Mouse (Mus musculus) limb, embryonic 13.5 days (tissue): Measurements from ENCODE around the gene Zfand6. TPM values are rescaled to one million over a fixed set of nuclear protein-coding genes. Genes with fewer than 3 reads are reported as not detected.
A peak's percentile ranks its signal among the peaks of the same experiment; 100 is the strongest.

Source experiments
- ATAC-seq: fragments of 200-750 bp; cut with Nextera tagmentation; 2 replicates; pipeline ENCODE4 v1.8.0; 2017; ENCODE audit warnings: low read depth, moderate number of reproducible peaks, moderate TSS enrichment; ENCODE audit not compliant: low FRiP score
- H3K27ac ChIP-seq: fragments of 300-500 bp; sonication (generic); 2 replicates; pipeline ENCODE4 v1.5.1; 2015; ENCODE audit warnings: inconsistent platforms, mild to moderate bottlenecking, moderate library complexity
- H3K27me3 ChIP-seq: fragments of 300-500 bp; sonication (generic); 2 replicates; pipeline ENCODE4 v1.6.1; 2015; ENCODE audit warnings: mild to moderate bottlenecking, inconsistent platforms
- H3K36me3 ChIP-seq: fragments of 300-500 bp; sonication (generic); 2 replicates; pipeline ENCODE4 v1.6.1; 2015; ENCODE audit warnings: inconsistent platforms, mild to moderate bottlenecking, moderate library complexity
- H3K4me1 ChIP-seq: fragments of 300-500 bp; sonication (generic); 2 replicates; pipeline ENCODE4 v1.6.1; 2015; ENCODE audit warnings: inconsistent platforms
- H3K4me2 ChIP-seq: fragments of 300-500 bp; sonication (generic); replicated peaks from 2 replicates; pipeline ENCODE4 v1.6.1; 2015; ENCODE audit warnings: inconsistent platforms, mild to moderate bottlenecking, moderate library complexity
- H3K4me3 ChIP-seq: fragments of 300-500 bp; sonication (generic); 2 replicates; pipeline ENCODE4 v1.5.1; 2015; ENCODE audit warnings: moderate library complexity, mild to moderate bottlenecking, inconsistent platforms
- H3K9ac ChIP-seq: fragments of 300-500 bp; sonication (generic); 2 replicates; pipeline ENCODE4 v1.6.1; 2015; ENCODE audit warnings: mild to moderate bottlenecking, inconsistent platforms
- H3K9me3 ChIP-seq: fragments of 300-500 bp; sonication (generic); 2 replicates; pipeline ENCODE4 v1.6.1; 2016; ENCODE audit warnings: inconsistent platforms
- WGBS: fragments of 180-500 bp; shearing (Covaris S2); methylation state at CpG from one replicate; pipeline ENCODE4 v1.1.7; 2015; 5-methylcytosine and 5-hydroxymethylcytosine counted together
- polyA plus RNA-seq: library from polyadenylated mRNA; unstranded; fragments of >200 nt; fragmentation: Nextera tagmentation; extraction: Ambion mirVana; gene quantifications from 2 replicates; pipeline ENCODE4 v1.2.1, GENCODE M21; 2015

Gene Zfand6
- polyA plus RNA-seq, 1 experiment from 2014 or later = 184 TPM

DNA sequence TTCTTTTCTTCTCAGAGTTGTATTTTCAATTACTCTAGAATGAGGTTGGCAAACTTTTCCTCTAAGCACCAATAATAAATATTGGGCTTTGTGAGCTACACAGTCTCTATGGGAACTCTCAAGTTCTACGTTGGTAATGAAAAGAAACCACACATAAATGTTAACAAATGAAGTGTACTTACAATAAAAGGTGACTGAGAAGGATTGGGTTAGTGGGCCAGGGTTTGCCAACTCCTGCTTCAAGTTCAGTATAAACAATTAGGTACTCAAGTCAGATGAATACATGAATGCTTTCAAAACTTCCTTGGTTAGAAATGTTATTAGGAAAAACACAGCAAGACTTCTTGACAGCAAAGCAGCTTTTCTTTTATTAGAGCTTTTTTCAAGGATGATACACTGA lies 43.5 kb downstream of the Zfand6 start:
- H3K27me3 ChIP-seq = no peaks in the 10 kb centered on the region
- no peaks in the 10 kb centered on the region for H3K9me3 ChIP-seq
- 64% methylated on average over 1 of the region's 1 CpGs for WGBS

DNA sequence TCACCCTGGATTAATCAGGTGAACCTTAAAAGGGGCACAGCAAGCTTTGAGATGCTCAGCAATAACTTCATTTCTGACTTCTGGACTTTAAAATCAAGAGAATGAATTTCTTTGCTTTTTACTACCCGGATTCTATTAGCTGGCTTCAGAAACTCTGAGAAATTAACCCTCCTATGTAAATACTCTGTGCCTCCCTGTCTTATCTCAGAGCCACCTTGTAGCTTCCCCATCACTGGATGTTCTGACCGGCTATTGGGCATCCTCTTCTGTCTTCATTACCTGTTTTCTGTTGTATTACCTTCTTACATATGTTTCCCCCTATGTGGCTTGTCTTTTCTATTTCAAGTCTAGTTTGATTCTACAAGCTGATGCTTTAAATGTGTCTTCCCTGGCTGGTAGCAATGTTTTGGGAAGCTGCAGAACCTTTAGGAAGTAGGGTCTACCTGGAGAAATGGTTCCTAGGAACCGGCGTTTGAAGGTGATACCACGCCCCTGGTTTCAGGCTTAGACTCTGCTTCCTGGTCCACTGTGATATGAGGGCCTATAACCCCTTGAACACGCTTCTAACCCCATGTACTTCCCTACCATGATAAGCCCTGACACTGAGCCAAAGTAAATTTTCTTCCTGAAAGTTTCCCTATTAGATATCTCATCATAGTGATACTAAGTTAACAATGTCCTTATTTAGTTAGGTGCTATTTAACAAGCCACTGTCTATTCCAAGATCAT lies 46.3 kb downstream of the Zfand6 start:
- no peak overlapping the region for H3K4me3 ChIP-seq
- 88% methylated on average over 6 of the region's 6 CpGs for WGBS
- ATAC-seq = no peak
- 0 out of 2 replicates have a peak, but pooled peaks cover 2% of the 10 kb centered on the region for H3K36me3 ChIP-seq
- H3K27ac ChIP-seq = no peak overlapping the region
- H3K4me1 ChIP-seq = peaks cover 18% of the 10 kb centered on the region
- no peak overlapping the region for H3K4me2 ChIP-seq
- H3K27me3 ChIP-seq = no peaks in the 10 kb centered on the region
- no peaks in the 10 kb centered on the region for H3K9me3 ChIP-seq
- H3K9ac ChIP-seq = no peak overlapping the region

More for the DNA sequence above, 43.5 kb downstream of the Zfand6 start:
- Histone ChIP-seq H3K4me2 (no peak overlapping the region), H3K36me3 (0 out of 2 replicates have a peak, but pooled peaks cover 3% of the 10 kb centered on the region), H3K9ac (no peak overlapping the region), H3K4me3 (no peak overlapping the region), H3K4me1 (peaks cover 16% of the 10 kb centered on the region), H3K27ac (no peak overlapping the region)
- ATAC-seq = no peak

DNA sequence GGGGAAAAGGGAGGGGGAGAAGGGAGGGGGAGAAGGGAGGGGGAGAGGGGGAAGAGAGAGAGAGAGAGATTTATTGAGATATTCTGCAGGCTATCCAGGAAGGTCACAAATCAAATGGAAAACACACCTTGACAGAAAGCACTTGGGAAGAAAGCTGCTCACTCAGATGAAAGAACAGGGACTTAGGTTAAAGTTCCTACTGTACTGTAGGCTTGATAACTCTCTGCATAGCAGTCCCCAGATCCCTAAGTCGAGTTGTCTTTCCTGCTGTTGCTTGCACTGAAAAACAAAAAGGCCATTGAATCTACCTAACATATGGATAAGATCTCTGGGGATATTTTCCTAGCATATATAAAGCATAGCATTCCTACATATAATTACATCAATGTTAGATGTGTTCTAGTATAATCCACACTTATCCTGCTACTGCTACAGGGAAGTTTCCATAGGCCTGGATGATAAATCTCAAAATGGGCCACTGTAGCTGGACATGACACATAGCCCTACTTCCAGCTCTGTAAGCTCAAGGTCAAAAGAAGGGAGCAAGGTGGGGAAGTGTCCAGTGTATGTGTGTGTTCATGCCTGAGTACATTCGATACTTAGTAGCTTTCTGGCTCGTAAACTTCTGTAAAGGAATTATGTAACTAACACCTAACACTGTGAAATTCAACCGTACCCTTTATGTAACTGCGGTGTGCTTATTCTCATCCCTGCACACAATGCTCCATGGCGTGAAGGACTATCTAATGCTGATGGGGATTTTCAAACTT lies 47.4 kb downstream of the Zfand6 start:
- no peaks in the 10 kb centered on the region for H3K27me3 ChIP-seq
- H3K27ac ChIP-seq = no peak overlapping the region
- no peak overlapping the region for H3K4me3 ChIP-seq
- no peak for ATAC-seq
- 63% methylated on average over 6 of the region's 6 CpGs for WGBS
- no peaks in the 10 kb centered on the region for H3K36me3 ChIP-seq
- H3K4me1 ChIP-seq = peaks cover 18% of the 10 kb centered on the region
- H3K9ac ChIP-seq = no peak overlapping the region
- H3K9me3 ChIP-seq = no peaks in the 10 kb centered on the region
- H3K4me2 ChIP-seq = no peak overlapping the region

DNA sequence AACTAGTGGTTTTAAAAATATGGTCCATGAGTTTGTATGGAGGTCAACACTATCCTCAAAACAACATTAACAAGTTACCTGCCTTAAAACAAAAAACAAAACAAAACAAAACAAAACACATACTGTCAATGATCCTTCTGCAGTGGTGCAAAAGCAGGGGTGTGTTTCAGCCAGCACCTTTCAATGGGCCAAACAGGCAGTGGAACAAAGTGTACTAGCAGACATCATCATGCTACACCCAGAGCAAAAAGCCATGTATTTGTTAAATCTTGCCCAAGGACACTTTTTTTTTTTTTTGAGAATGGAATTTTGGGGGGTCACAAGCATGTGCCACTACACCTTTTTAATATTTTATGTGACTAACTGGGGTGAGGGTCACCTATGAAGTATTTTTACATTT lies 52.8 kb downstream of the Zfand6 start:
- H3K27ac ChIP-seq = no peak overlapping the region
- H3K9ac ChIP-seq = no peak overlapping the region
- H3K4me2 ChIP-seq = no peak overlapping the region
- H3K4me1 ChIP-seq = 0 out of 2 replicates have a peak, but pooled peaks cover 3% of the 10 kb centered on the region
- no peak overlapping the region for H3K4me3 ChIP-seq
- ATAC-seq = no peak
- no peaks in the 10 kb centered on the region for H3K27me3 ChIP-seq
- H3K9me3 ChIP-seq = no peaks in the 10 kb centered on the region
- peaks cover 10% of the 10 kb centered on the region; the same call in 1 of the 2 replicates for H3K36me3 ChIP-seq

DNA sequence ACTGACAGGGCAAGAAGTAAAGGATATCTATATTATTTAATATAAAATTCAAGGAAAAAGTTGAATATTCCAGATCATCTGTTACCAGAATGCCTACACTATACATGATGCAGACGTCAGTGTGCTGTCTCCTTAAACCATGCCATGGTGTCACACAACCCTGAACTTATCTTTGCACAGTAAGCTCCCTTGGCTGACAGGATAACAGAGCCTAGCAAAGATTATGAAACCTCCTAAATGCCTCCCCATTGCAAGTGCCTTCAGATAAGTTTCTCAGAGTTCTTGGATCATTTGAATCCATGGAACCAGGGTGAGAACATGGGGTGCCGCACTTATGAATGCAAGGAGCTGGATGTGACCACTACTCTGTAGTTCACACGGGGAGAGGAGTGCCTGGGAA lies 57.9 kb downstream of the Zfand6 start:
- no peak overlapping the region for H3K27ac ChIP-seq
- H3K4me2 ChIP-seq = no peak overlapping the region
- H3K27me3 ChIP-seq = no peaks in the 10 kb centered on the region
- no peak overlapping the region for H3K9ac ChIP-seq
- H3K36me3 ChIP-seq = peaks cover 35% of the 10 kb centered on the region
- no peak overlapping the region for H3K4me3 ChIP-seq
- no peaks in the 10 kb centered on the region for H3K9me3 ChIP-seq
- ATAC-seq = no peak
- 95% methylated on average over 3 of the region's 3 CpGs for WGBS
- H3K4me1 ChIP-seq = no peaks in the 10 kb centered on the region

DNA sequence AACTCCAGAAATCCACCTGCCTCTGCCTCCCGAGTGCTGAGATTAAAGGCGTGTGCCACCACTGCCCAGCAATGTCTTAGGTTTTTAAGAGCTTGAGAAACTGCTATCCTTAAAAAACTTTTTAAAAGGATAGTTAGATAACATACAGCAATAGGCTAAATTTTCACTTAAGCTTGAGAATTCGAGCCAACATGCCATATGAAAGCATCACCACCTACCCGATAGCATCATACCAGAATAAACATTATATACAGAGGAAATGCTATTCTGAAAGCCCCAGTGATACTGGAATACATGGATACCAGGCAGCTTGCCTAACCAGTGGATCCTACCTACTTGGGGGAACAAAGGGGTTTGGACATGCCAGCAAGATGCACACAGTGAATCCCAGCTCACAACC lies 66.0 kb downstream of the Zfand6 start:
- ATAC-seq = no peak
- no peaks in the 10 kb centered on the region for H3K4me1 ChIP-seq
- no peak overlapping the region for H3K9ac ChIP-seq
- 97% methylated on average over 4 of the region's 4 CpGs for WGBS
- no peak overlapping the region for H3K4me2 ChIP-seq
- H3K4me3 ChIP-seq = no peak overlapping the region
- H3K36me3 ChIP-seq = peaks cover 30% of the 10 kb centered on the region
- no peaks in the 10 kb centered on the region for H3K27me3 ChIP-seq
- H3K27ac ChIP-seq = no peak overlapping the region
- H3K9me3 ChIP-seq = no peaks in the 10 kb centered on the region

DNA sequence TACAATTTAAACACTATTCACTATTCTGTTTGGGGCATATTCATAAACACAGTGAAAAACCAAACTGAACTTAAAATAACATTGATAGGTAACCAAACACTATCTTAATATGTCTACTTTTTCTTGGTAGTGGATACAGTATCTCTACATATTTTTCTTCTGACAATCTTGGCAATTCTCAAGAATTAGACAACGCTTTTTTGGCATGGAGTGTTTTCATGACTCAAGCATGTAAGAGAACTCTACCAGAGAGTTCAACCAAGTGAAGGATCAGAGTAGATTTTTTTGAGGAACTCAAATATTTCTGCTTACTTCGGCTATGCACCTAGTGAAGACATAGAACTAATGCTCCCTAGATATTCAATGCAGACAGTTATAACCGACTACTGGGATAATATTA lies 68.8 kb downstream of the Zfand6 start:
- Histone ChIP-seq H3K27ac (no peak overlapping the region), H3K4me2 (no peak overlapping the region), H3K4me3 (no peak overlapping the region), H3K9me3 (no peaks in the 10 kb centered on the region), H3K4me1 (no peaks in the 10 kb centered on the region), H3K9ac (no peak overlapping the region), H3K36me3 (peaks cover 46% of the 10 kb centered on the region), H3K27me3 (no peaks in the 10 kb centered on the region)
- 91% methylated on average over 3 of the region's 3 CpGs for WGBS
- no peak for ATAC-seq

DNA sequence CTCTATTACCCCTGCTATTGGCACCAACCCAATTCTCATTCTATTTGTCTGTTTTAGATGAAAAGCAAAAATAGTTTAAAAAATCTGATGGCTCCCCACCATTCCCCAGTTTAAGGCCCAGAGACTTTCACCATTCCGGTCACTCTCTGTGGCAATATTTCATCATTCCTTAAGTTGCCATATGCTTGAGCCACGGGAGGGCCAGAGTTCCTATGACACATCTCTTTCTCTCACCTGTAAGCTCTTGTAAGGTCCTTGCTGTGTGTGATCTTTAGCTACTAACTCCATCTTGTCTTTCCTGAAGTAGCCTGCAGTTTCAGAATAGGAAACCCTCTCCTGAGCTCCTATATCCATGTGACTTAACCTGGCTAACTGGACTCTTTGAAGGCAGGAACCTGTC lies 70.8 kb downstream of the Zfand6 start:
- Histone ChIP-seq H3K4me2 (no peak overlapping the region), H3K9ac (no peak overlapping the region), H3K27ac (no peak overlapping the region), H3K36me3 (peaks cover 38% of the 10 kb centered on the region), H3K4me1 (no peaks in the 10 kb centered on the region), H3K4me3 (no peak overlapping the region), H3K9me3 (no peaks in the 10 kb centered on the region), H3K27me3 (no peaks in the 10 kb centered on the region)
- WGBS = 90% methylated on average over 2 of the region's 2 CpGs
- no peak for ATAC-seq

DNA sequence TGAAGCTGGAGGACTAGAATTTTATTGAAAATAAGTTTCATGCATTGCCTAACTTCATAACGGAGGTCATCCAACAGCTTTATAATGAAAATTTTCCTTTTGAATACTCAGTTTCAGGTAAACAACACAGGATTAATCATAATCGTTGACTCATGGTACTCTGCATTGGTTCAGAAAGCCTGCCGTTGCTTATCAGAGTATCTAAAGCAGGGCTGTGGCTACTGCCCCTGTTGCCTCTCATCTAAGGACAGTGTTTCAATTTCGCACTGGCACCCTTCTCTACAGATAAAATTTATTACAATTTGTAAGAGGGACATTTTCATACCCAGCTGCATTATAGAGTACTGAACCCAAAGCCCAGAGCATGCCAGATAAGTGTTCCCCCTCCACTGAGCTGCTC lies 77.3 kb downstream of the Zfand6 start:
- Histone ChIP-seq H3K27me3 (no peaks in the 10 kb centered on the region), H3K27ac (no peak overlapping the region), H3K4me1 (no peaks in the 10 kb centered on the region), H3K36me3 (peaks cover 19% of the 10 kb centered on the region), H3K9me3 (no peaks in the 10 kb centered on the region), H3K9ac (no peak overlapping the region), H3K4me3 (no peak overlapping the region), H3K4me2 (no peak overlapping the region)
- WGBS = 93% methylated on average over 4 of the region's 4 CpGs
- ATAC-seq = no peak

DNA sequence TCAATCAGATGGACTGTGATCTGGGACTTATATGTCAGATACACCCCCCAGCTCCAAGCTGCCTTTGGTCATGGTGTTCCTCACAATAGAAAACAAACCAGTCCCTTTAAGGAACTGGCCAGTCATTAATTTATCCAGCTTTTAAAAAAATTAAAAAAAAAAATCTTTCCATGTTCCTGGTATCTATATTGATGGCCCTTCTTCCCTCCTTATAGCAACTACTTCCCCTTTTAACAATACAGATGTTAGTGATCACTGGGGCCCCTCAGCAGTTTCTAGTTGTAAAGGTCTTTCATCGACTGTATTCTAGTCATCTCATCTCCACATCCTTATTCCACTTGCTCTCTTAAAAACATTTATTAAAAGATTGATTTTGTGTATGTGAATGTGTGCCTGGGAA lies 78.2 kb downstream of the Zfand6 start:
- Histone ChIP-seq H3K4me1 (no peaks in the 10 kb centered on the region), H3K36me3 (peaks cover 13% of the 10 kb centered on the region; the same call in 1 of the 2 replicates), H3K9ac (no peak overlapping the region), H3K27ac (no peak overlapping the region), H3K9me3 (no peaks in the 10 kb centered on the region), H3K27me3 (no peaks in the 10 kb centered on the region), H3K4me2 (no peak overlapping the region), H3K4me3 (no peak overlapping the region)
- WGBS = 89% methylated on average over 1 of the region's 1 CpGs
- ATAC-seq = no peak

DNA sequence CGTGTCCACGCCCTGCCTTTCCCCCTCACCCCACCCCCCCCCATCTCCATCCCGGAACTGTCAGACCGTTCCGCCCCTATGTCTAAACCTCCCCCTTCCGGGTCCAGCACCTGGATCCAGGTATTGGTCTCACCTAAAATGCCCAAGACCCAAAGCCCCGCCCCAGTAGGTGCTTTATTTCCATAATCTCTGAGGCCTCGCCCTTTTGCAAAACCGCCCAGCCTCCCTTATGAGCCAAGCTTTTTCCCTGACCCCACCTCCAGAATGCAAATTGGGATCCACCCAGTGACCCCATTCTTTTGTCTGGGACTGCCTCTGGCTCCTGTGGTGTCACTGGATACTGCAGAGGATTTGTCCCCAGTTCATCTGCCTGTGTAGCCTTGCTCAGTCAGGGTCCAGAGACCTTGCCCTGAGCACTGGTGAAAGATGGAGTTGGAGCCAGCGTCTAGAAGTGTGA lies 83.4 kb downstream of the Zfand6 start, which contains the start of gene Fah:
Fah (minus strand) TSS at position 430 of the 457 bp plus-strand sequence.
- 2% methylated on average over 10 of the region's 10 CpGs for WGBS
- no peaks in the 10 kb centered on the region for H3K27me3 ChIP-seq
- H3K4me1 ChIP-seq = peaks cover 12% of the 10 kb centered on the region
- no peaks in the 10 kb centered on the region for H3K9me3 ChIP-seq
- H3K4me2 ChIP-seq = peak within 1 kb of the TSS; percentile 94
- peak within 1 kb of the TSS; percentile 66 for H3K9ac ChIP-seq
- no peak within 1 kb of the TSS for H3K27ac ChIP-seq
- peak within 1 kb of the TSS; percentile 56 for H3K4me3 ChIP-seq
- H3K36me3 ChIP-seq = no peaks in the 10 kb centered on the region
- peak; percentile 55 for ATAC-seq

DNA sequence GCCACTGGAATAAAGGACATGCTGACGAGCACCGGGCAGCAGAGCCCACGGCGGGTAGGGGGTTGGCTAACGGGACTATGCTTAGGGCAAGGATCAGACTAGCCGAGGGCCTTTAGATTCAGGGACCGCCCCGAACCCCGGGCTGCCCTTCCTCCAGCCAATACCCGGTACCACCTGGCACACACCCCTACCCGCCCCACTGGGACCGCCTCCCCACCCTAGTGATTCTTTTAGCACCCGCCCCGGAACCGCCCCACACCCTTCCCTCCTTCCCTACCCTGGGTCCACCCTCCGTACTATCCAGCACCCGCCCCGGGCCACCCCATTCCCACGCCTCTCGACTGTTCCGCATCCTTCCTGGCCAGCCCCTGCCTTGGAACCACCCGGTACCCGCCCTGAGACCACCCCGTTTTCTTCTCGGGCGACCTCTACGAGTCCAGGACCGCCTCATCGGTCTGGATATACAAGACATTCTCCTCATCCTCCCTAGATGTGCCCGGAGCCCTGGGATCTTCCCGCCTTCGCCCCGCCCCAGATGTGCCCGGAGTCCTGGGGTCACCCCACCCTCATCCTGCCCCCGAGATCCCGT lies 84.0 kb downstream of the Zfand6 start:
- H3K4me3 ChIP-seq = peak overlapping the region; percentile 56
- H3K27ac ChIP-seq = no peak overlapping the region
- peak; percentile 92 for ATAC-seq
- no peaks in the 10 kb centered on the region for H3K36me3 ChIP-seq
- WGBS = under 1% methylated on average over 36 of the region's 36 CpGs
- no peaks in the 10 kb centered on the region for H3K27me3 ChIP-seq
- peaks cover 12% of the 10 kb centered on the region for H3K4me1 ChIP-seq
- H3K9me3 ChIP-seq = no peaks in the 10 kb centered on the region
- H3K9ac ChIP-seq = peak overlapping the region; percentile 66
- H3K4me2 ChIP-seq = peak overlapping the region; percentile 94
